Mouse (Mus musculus) frontal cortex, adult 2 months (tissue): ENCODE measurements around the gene Zbtb24. TPM values are rescaled to one million over a fixed set of nuclear protein-coding genes. Genes with fewer than 3 reads are reported as not detected.
A peak's percentile ranks its signal among the peaks of the same experiment; 100 is the strongest.

ENCODE experiments used
- DNase-seq, 2 experiments: peaks; one replicate each; pipeline ENCODE4 v3.0.0; 2022; ENCODE audit warnings: low spot score in 1 of 2; ENCODE audit errors: extremely low spot score in 1 of 2
- polyA plus RNA-seq: library from polyadenylated mRNA; depleted of rRNA; stranded (reverse); fragments of >200 nt; gene quantifications from 2 replicates; pipeline ENCODE4 v1.2.3, GENCODE M21; 2012; rRNA removed

Zbtb24 gene
- polyA plus RNA-seq, 1 experiment = 19.4 TPM

GRCm38 (mm10) chr10:41489708-41490517, 39.7 kb downstream of the Zbtb24 start, which contains the start of the genes Smpd2 and Ppil6:
Gene Smpd2, minus strand, starts transcription at chr10:41490369.
Gene Ppil6, plus strand, starts transcription at chr10:41490439.
- DNase-seq = peak; percentile 88 to 94

GRCm38 (mm10) chr10:41490518-41490873, 40.3 kb downstream of the Zbtb24 start:
- DNase-seq = no peak

- no peak for DNase-seq
Observed at GRCm38 (mm10) chr10:41491111-41491510, 40.9 kb downstream of the Zbtb24 start.

- peak; percentile 44 to 46 for DNase-seq
Observed at GRCm38 (mm10) chr10:41500941-41501340, 50.8 kb downstream of the Zbtb24 start.

- DNase-seq = no peak
Observed at GRCm38 (mm10) chr10:41504996-41505395, 54.8 kb downstream of the Zbtb24 start.

GRCm38 (mm10) chr10:41505446-41505845, 55.3 kb downstream of the Zbtb24 start:
- DNase-seq = peak; percentile 59 to 82

GRCm38 (mm10) chr10:41509160-41509559, 59.0 kb downstream of the Zbtb24 start:
- DNase-seq = peak in 1 of 2 experiments; percentile 24

- no peak for DNase-seq
Observed at GRCm38 (mm10) chr10:41514301-41514700, 64.1 kb downstream of the Zbtb24 start.

GRCm38 (mm10) chr10:41514921-41515320, 64.7 kb downstream of the Zbtb24 start:
- DNase-seq = no peak

Other genes starting within 250 kb of the Zbtb24 start
- 17.1 and 20.4 TPM in 2 replicates for gene Fig4, start 147.1 kb upstream of the Zbtb24 start, polyA plus RNA-seq
- gene Ak9, start 146.4 kb upstream of the Zbtb24 start, polyA plus RNA-seq = 0.04 and 0.06 TPM in 2 replicates
- gene Mical1, start 25.9 kb downstream of the Zbtb24 start, polyA plus RNA-seq = 15.2 and 18.1 TPM in 2 replicates
- 39.7 and 41.0 TPM in 2 replicates for gene Smpd2, start 40.0 kb downstream of the Zbtb24 start, polyA plus RNA-seq
- 3.5 and 4.3 TPM in 2 replicates for gene Ppil6, start 40.1 kb downstream of the Zbtb24 start, polyA plus RNA-seq
- 57.4 and 65.6 TPM in 2 replicates for gene Cd164, start 69.0 kb downstream of the Zbtb24 start, polyA plus RNA-seq